Mouse (Mus musculus) midbrain, postnatal 0 days (tissue): ENCODE measurements around the gene Fbxl12. TPM values are rescaled to one million over a fixed set of nuclear protein-coding genes. Genes with fewer than 3 reads are reported as not detected.
A peak's percentile ranks its signal among the peaks of the same experiment; 100 is the strongest.

ENCODE experiments used
- ATAC-seq: fragments of 200-750 bp; cut with Nextera tagmentation; 2 replicates; pipeline ENCODE4 v1.8.0; 2017; ENCODE audit warnings: moderate number of reproducible peaks, mild to moderate bottlenecking, moderate TSS enrichment, moderate library complexity; ENCODE audit not compliant: low FRiP score
- DNase-seq: peaks from one replicate; pipeline ENCODE4 v3.0.0-alpha.2; 2015; ENCODE audit warnings: low spot score
- H3K27ac ChIP-seq: fragments of 300-500 bp; sonication (generic); 2 replicates; pipeline ENCODE4 v1.5.1; 2014; ENCODE audit warnings: low read depth, mild to moderate bottlenecking, low read length, mixed read lengths
- H3K27me3 ChIP-seq: fragments of 300-500 bp; sonication (generic); 2 replicates; pipeline ENCODE4 v1.6.1; 2014; ENCODE audit warnings: low read length, control low read depth, mixed read lengths; ENCODE audit not compliant: insufficient read depth
- H3K36me3 ChIP-seq: fragments of 300-500 bp; sonication (generic); 2 replicates; pipeline ENCODE4 v1.6.1; 2014; ENCODE audit warnings: low read length, control low read depth, mixed read lengths; ENCODE audit not compliant: insufficient read depth
- H3K4me1 ChIP-seq: fragments of 300-500 bp; sonication (generic); 2 replicates; pipeline ENCODE4 v1.6.1; 2014; ENCODE audit warnings: mild to moderate bottlenecking, control low read depth, antibody characterized with exemption, low read length, mixed read lengths; ENCODE audit not compliant: insufficient read depth
- H3K4me2 ChIP-seq: fragments of 300-500 bp; sonication (generic); 2 replicates; pipeline ENCODE4 v1.6.1; 2014; ENCODE audit warnings: low read depth, mild to moderate bottlenecking, low read length, mixed read lengths; ENCODE audit not compliant: poor library complexity, severe bottlenecking
- H3K4me3 ChIP-seq: fragments of 300-500 bp; sonication (generic); 2 replicates; pipeline ENCODE4 v1.5.1; 2014; ENCODE audit warnings: low read depth, mild to moderate bottlenecking, low read length, moderate library complexity
- H3K9ac ChIP-seq: fragments of 300-500 bp; sonication (generic); replicated peaks from 2 replicates; pipeline ENCODE4 v1.6.1; 2014; ENCODE audit warnings: mild to moderate bottlenecking, low read length, moderate library complexity, mixed read lengths; ENCODE audit not compliant: poor library complexity, severe bottlenecking
- H3K9me3 ChIP-seq: fragments of 300-500 bp; sonication (generic); 2 replicates; pipeline ENCODE4 v1.6.1; 2016; ENCODE audit warnings: low read length, control low read depth
- CTCF ChIP-seq: IDR thresholded peaks from 2 replicates; pipeline ENCODE4 v1.5.1; 2016; ENCODE audit warnings: antibody characterized with exemption, mild to moderate bottlenecking
- WGBS: fragments of 180-500 bp; shearing (Covaris S2); extraction: QIAGEN DNeasy Blood & Tissue Kit; methylation state at CpG from one replicate; pipeline ENCODE4 v1.1.7; 2014; 5-methylcytosine and 5-hydroxymethylcytosine counted together
- polyA plus RNA-seq: library from polyadenylated mRNA; unstranded; fragments of >200 nt; fragmentation: Nextera tagmentation; extraction: Ambion mirVana; gene quantifications from 2 replicates; pipeline ENCODE4 v1.2.1, GENCODE M21; 2015
- total RNA-seq: library from RNA; depleted of rRNA; stranded (reverse); fragments of >200 nt; gene quantifications from 2 replicates; pipeline ENCODE4 v1.2.3, GENCODE M21; 2014

Gene Fbxl12
- total and polyA plus RNA-seq, 2 experiments from 2014 or later = 13.6 to 17.6 TPM

DNA sequence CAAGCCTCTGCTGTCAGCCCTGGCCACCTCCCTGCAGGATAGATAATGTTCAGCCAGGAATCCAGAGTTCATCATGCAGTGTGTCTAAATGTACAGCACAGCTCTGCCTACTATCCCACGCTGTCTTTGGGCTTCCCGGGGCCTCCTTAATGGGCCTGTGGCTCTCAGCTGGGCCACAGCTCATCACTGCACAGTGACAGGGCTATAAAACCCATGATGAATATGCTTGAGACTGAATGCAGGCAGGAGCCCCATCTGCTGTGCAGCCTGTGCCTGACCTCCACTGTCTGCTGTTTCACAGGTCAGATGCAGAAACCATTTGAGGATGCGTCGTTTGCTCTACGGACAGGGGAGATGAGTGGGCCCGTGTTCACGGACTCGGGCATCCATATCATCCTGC, 18.3 kb upstream of the Fbxl12 start:
- DNase-seq = no peak
- Histone ChIP-seq H3K9ac (no peak overlapping the region), H3K4me3 (no peak overlapping the region), H3K9me3 (no peaks in the 10 kb centered on the region), H3K27me3 (no peaks in the 10 kb centered on the region), H3K4me1 (peaks cover 2% of the 10 kb centered on the region; the same call in 1 of the 2 replicates), H3K36me3 (peaks cover 38% of the 10 kb centered on the region), H3K4me2 (no peak overlapping the region), H3K27ac (peak overlapping the region; percentile 48; the same call in 1 of the 2 replicates)
- no peak for ATAC-seq
- no peak for TF ChIP-seq CTCF
- WGBS = 87% methylated on average over 8 of the region's 8 CpGs

DNA sequence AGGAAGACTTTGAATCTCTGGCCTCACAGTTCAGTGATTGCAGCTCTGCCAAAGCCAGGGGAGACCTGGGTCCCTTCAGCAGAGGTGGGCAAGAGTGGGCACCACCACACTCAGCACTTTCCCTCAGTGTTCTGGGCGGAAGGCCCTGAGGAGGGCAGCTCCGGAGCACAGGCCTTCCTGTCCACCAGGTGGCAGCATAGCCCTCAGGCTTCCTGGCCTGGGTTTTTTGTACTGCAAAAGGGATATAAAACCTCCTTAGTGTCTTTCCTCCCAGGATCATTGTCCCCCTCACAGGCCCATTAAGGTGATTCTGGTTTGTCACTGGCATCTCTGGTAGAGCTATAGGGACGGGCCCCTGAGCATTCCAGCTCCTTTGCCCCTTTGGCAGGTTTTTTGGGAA, 17.8 kb upstream of the Fbxl12 start:
- Histone ChIP-seq H3K9me3 (no peaks in the 10 kb centered on the region), H3K4me3 (no peak overlapping the region), H3K4me1 (peaks cover 2% of the 10 kb centered on the region; the same call in 1 of the 2 replicates), H3K36me3 (peaks cover 43% of the 10 kb centered on the region), H3K27me3 (no peaks in the 10 kb centered on the region), H3K27ac (no peak overlapping the region), H3K4me2 (no peak overlapping the region), H3K9ac (no peak overlapping the region; the same call in 1 of the 2 replicates)
- TF ChIP-seq CTCF = peak; percentile 87
- WGBS = 56% methylated on average over 3 of the region's 3 CpGs
- ATAC-seq (no peak), DNase-seq (peak; percentile 82)

DNA sequence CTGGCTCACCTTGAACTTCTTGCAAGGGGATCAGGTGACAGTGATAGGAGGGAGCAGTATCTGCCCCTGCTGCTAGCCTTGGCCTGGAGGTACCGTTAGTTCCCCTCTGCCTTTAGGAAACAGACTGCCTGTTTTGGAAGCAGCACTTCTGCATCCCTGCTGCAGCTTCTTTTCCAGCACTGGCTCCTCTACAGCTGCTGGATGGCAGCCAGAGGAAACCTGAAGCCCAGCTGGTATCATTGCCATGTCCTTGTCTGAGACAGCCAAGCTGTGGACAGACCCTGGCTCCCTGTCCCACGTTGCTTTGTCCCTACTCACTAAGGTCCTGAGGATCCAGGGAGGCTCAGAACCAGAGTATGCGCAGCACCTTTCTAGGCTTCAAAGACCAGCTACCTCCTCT, 13.0 kb upstream of the Fbxl12 start:
- ATAC-seq (no peak), DNase-seq (no peak)
- Histone ChIP-seq H3K27me3 (no peaks in the 10 kb centered on the region), H3K27ac (no peak overlapping the region), H3K4me3 (no peak overlapping the region), H3K4me1 (peaks cover 3% of the 10 kb centered on the region; the same call in 1 of the 2 replicates), H3K36me3 (peaks cover 45% of the 10 kb centered on the region), H3K9me3 (no peaks in the 10 kb centered on the region), H3K4me2 (no peak overlapping the region), H3K9ac (no peak overlapping the region)
- no peak for TF ChIP-seq CTCF
- 80% methylated on average over 3 of the region's 3 CpGs for WGBS

DNA sequence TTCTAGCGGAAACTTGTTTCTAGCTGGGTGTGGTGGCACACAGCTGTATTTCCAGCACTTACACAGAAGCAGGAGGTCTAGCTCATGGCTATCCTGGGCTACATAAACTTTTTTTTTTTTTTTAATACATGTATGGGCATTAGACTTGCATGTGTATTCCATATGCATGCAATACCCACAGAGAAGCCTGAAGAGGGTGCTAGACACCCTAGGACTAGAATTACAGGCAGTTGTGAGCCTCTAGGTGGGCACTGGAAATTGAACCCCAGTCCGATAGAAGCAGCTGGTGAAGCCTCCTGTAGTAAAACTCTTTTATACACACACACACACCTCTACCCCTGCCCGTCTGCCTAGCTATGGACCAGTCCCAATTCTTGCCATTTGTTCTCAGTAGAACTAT, 9.3 kb upstream of the Fbxl12 start:
- WGBS = 93% methylated on average over 3 of the region's 3 CpGs
- H3K27me3 ChIP-seq = no peaks in the 10 kb centered on the region
- no peak overlapping the region for H3K4me2 ChIP-seq
- no peak for ATAC-seq
- TF ChIP-seq CTCF = peak; percentile 20; the same call in 1 of the 2 replicates
- H3K27ac ChIP-seq = no peak overlapping the region
- DNase-seq = no peak
- H3K9me3 ChIP-seq = no peaks in the 10 kb centered on the region
- H3K4me1 ChIP-seq = peaks cover 3% of the 10 kb centered on the region; the same call in 1 of the 2 replicates
- H3K4me3 ChIP-seq = no peak overlapping the region
- no peak overlapping the region for H3K9ac ChIP-seq
- peaks cover 40% of the 10 kb centered on the region for H3K36me3 ChIP-seq

DNA sequence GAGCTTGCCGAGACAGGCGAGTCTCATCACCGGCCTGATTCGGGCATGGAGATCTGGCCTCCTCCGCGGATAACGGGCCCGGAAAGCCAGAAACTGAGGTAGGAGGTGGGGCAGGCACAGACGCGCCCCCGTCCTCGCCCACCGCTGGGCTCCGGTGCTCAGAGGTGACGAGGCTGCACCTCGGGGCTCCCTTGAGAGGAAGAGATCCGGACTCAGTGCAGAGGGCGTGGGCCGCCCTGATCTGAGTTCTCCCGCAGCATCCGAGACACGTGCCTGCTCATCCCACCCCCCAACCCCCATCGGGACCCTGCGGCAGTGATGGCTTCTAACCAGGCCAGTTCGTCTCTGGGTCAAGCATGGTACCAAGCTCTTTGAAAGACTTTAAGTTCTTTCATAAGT, 7.7 kb upstream of the Fbxl12 start:
- DNase-seq (no peak), ATAC-seq (peak; percentile 12; the same call in 1 of the 2 replicates)
- Histone ChIP-seq H3K4me3 (peak overlapping the region; percentile 91), H3K9me3 (no peaks in the 10 kb centered on the region), H3K27ac (0 out of 2 replicates have a peak overlapping the region, but pooled peaks have one; percentile 69), H3K9ac (peak overlapping the region; percentile 86), H3K27me3 (no peaks in the 10 kb centered on the region), H3K4me1 (peaks cover 3% of the 10 kb centered on the region; the same call in 1 of the 2 replicates), H3K36me3 (peaks cover 30% of the 10 kb centered on the region), H3K4me2 (peak overlapping the region; percentile 71)
- TF ChIP-seq CTCF = no peak
- 0% methylated on average over 23 of the region's 25 CpGs for whole genome bisulfite sequencing

DNA sequence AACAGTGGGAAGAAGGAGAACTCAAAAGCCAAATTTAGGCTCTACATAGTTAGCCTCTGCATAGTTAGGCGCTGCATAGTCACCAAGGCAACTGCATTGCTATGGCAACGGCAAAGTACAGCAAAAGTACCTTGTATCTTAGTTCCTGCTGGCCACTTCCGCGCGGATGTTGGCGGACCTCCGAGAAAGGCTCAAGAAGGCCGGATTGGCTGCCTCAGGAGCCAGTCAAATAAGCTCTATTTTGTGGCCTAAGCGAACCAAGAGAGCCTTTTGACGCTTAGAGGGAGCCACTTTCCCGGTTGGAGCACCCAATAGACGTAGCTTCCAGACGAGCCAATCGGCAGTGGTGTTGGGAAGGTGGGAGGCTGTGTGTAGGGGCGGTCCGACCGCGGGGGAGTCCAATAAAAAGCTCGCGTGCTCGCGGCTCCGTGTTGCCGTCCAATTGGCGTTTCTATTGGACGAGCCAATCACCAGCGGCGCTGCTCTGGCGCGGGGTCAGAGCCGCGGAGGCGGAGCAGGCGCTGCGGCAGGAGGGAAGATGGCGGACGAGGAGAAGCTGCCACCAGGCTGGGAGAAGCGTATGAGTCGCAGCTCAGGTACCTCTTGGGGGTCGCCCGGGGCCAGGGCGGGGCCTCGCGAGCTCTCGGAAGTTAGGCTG, 7.2 kb upstream of the Fbxl12 start, which contains the start of gene Pin1:
TSS of gene Pin1 (plus strand) at position 494 of the 658 bp plus-strand sequence.
- WGBS = under 1% methylated on average over 45 of the region's 45 CpGs
- DNase-seq (peak; percentile 100), ATAC-seq (peak; percentile 99)
- peak within 1 kb of the TSS; percentile 71 for H3K4me2 ChIP-seq
- peaks cover 3% of the 10 kb centered on the region; the same call in 1 of the 2 replicates for H3K4me1 ChIP-seq
- H3K27me3 ChIP-seq = no peaks in the 10 kb centered on the region
- peak; percentile 25; the same call in 1 of the 2 replicates for TF ChIP-seq CTCF
- peaks cover 29% of the 10 kb centered on the region for H3K36me3 ChIP-seq
- peak within 1 kb of the TSS; percentile 91 for H3K4me3 ChIP-seq
- H3K9ac ChIP-seq = peak within 1 kb of the TSS; percentile 86
- peak within 1 kb of the TSS; percentile 69; the same call in 1 of the 2 replicates for H3K27ac ChIP-seq
- no peaks in the 10 kb centered on the region for H3K9me3 ChIP-seq
